Mouse (Mus musculus) megakaryocyte, embryonic 14.5 days (primary cell): ENCODE results near the gene Slc35f6.

Source experiments
- FLI1 ChIP-seq: IDR thresholded peaks from 2 replicates; pipeline ENCODE4 v1.6.1; 2012; ENCODE audit warnings: low read length, inconsistent platforms, mixed read lengths
- GATA1 ChIP-seq: IDR thresholded peaks from 3 replicates; pipeline ENCODE4 v1.6.1; 2012; ENCODE audit warnings: mixed read lengths, low read length, inconsistent platforms, borderline replicate concordance

DNA sequence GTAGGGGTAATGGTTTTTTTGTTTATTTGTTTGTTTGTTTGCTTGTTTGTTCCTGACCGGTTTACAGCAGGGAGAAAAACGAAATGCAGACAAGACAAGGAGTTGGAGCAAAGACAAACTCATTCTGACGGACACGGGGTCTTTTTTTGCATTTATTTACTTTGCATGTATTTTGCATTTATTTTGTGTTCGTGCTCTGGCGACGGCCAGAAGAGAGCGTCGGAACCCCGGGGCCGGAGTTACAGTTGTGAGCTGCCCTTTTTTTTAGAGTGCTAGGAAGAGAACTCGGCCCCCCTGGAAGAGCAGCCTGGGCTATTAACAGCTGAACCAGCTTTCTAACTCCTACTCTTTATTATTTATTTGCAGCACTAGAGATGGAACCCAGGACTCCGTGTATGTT, 19.5 kb downstream of the Slc35f6 start:
- no peak for TF ChIP-seq GATA1
- TF ChIP-seq FLI1, result no peak
